Mouse (Mus musculus) neural tube, embryonic 10.5 days (tissue): ENCODE measurements around the gene Polr2b.

Experiments
- DNase-seq: peaks from one replicate; pipeline ENCODE4 v3.0.0-alpha.2; 2017; ENCODE audit warnings: low spot score; ENCODE audit errors: extremely low spot score

Polr2b gene

DNA sequence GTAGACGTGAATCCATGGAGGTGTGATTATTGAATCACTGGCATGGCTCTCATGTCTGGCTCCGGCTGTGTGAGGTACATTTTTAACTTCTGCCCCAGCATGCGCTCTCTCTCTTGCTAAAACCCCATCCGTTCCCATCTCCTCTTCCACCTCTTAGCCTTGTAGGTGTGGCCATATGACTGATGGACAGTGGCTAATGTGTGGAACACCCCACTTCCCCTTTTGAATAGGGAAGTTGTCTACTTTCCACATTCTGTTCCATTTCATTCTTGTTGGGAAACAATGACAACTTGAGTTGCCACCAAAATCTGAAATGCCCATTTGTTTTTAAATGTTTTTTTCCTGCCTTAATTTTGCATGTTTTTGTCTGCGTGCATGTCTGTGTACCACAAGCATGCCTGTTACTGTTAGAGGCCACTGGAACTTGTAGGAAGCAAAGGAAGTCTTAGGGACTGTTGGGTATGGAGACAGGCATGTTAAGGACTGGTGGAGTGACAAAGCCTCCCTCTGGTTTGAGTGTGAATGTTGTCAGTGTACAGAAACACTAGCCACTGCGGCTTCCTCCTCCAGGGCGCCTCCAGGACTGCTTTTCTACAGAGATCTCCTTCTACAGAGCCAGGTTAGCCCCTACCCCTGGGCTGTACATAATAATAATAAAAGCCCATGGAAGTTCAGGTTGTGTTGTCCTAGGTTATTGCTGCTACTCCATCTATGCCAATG lies 17.0 kb upstream of the Polr2b start:
- no peak for DNase-seq

DNA sequence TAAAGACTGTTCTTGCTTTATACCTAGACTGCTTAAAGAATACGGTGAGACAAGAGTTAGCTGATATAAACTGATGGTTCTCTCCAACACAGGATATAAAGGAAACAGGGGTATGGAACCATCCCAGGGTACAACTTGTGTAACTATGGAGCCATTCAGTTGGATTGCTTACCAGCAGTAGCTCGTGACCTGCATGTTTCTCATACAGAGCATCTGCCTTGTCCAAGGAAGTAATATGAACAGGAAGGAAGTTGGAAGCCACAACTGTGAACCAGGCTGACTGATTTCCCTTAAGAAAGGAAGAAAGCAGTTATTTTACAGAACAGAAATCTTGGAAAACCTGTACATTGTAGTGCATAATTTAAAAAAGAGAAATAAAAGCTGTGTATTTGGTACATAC lies 10.5 kb upstream of the Polr2b start:
- DNase-seq: no peak

DNA sequence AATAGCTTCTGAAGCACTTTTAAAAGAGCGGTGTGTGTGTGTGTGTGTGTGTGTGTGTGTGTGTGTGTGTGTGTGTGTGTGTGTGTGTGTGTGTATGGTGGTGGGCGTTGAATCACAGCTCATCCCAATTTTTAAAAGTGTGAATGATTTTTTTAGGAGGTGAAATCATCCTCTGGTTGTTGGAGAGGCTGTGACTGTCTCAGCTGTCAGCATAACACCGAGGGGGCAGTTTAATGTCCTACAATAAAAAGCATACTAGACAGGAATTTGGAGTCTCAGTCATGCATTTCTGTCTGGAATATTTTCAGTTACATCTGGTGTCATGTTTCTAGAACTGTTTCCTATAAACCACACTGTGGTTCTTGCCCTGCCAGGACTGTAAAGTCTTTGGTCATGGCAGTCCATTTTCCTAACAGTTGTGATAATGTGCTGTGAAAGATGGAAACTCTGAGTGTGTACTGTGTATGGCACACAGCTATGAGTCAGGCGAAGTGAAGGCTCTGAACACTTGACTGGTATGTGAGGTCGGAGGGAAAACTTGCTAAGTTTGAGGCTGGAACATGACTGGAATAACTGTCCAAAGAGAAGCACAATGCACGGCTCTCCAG lies 8.5 kb upstream of the Polr2b start:
- no peak for DNase-seq

DNA sequence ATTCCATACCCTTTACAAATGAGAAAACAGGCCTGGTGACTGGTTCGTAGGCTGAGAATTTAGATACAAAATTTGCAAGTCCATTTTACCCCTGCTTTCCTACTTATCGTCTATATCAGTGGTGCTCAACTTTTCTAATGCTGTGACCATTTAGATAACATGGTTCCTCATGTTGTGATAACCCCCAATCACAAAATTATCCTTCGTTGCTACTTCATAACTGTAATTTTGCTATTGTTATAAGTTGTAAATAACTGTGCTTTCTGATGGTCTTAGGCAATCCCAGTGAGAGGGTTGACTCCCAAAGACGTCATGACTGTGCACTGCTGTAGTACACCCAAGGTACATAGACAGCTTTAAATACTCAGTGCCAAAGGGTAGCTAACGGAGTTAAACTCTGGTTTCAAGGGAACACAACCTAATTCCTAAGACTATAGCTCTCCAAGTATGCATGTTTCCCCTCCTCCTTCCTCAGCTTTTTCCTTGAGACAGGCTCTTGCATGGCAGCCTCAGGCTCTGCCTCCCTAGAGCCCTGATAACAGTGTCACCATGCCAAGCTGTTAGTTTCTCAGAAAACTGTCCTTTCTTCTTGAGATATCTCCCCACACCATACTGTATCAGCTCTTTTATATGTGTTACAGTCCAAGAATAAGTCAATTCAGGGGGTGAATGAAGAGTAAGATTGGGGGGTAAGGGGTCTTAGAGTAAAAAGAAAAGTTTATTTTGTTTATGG lies 2.0 kb upstream of the Polr2b start:
- DNase-seq: no peak

DNA sequence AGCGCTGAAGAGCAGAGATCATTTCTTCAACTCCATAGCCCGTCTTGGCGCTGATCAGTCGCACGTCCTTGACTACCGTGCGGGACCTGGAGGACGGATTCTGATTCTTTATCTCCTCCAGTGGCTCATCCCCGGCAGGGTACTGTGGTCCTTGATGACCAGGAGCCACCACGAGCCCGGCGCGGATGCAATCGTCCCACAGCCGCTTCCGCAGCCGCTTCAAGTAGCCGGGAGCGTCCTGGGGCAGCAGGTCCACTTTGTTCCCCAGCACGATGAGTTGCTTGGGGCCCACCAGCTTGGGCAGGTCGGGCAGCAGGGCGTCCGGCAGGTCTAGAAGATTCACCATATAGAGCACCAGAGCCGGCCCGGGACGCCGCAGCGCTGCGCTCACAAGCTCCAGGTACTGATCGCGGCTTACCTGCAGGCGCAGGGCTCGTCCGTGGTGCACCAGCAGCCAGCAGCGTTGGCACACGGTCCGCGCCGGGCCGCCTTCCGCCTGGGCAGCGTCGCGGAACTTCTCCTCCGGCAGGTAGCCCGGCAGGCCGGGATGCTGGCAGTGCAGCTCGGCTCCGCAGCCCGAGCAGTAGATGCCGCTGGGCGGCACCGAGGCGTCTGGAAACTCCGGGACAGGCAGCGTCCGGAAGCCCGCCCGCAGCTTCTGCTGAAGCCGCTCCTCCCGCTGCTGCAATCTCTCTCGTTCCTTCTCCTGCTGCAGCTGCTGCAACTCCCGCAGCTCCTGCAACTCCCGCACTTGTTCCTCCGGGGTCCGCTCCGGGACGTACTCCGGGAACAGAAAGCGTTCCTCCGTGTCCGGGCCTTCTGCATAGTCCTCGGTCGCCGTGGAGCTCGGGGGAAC lies 668 bp upstream of the Polr2b start:
- DNase-seq: no peak

DNA sequence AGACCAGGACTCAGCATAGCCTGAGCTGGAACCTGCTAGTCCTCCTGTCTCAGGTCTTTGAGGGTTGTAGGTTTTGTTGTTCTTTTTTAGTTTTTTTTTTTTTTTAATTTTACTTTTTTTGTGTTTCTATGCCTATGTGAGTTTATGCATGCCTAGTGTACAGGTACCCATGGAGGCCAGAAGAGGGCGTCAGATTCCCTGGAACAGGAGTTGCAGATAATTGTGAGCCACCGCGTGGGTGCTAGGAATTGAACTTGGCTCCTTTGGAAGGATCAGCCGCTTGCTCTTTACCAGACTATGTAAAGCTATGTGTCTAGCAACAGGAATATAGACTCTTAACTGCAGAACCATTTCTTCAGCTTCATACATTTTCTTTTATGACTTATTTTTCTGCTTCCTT lies 4.3 kb downstream of the Polr2b start:
- no peak for DNase-seq

DNA sequence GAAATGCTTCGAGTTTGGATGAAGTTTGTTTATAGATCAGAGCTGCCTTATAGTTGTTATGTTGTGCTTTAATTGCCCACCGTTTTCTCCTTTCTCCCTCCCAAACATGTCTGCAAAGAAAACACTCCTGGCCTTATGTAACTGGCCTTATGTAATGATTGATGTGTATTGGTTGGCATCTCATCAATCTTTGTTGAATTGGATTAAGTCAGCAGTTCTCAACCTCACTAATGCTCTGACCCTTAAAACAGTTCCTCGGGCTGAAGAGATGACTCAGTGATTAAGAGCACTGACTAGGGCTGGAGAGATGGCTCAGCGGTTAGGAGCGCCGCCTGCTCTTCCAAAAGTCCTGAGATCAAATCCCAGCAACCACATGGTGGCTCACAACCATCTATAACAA lies 5.0 kb downstream of the Polr2b start:
- DNase-seq: no peak

DNA sequence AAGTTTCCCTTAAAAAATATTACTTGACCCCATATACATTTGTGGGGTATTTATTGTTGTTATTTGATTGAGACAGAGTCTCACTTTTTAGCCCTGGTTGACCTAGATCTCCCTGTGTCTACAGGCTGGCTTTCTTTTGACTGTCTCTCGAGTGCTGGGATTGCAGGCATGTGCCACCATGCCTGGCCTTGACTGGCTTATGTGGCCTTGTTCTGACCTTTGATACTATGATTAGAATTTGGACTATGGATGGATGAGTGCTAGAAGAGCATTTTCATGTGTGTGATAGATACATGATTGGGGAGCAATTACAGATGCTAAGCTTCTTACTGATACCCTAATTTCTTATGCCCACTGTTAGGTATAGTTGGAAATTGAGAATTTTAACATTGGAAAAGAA lies 15.0 kb downstream of the Polr2b start:
- no peak for DNase-seq

DNA sequence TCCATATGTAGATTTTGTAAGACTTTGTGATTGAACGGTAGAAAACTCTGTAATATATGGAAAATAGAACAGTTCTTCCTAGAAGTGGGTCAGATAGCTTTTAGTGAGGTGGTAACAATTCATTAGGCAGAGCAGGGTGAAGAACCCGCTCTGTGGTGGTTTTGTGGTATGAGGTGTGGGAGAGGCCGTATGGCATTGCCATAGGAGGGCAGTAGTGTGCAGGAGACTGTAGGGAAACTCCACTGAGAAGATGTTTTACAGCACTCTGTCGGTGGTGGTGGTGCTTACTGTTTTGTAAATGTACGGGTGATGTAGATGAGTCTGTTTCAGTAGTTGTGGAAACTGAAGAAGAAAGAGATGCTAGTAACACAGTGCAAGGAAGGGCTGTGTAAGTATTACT lies 20.2 kb downstream of the Polr2b start:
- DNase-seq: no peak

DNA sequence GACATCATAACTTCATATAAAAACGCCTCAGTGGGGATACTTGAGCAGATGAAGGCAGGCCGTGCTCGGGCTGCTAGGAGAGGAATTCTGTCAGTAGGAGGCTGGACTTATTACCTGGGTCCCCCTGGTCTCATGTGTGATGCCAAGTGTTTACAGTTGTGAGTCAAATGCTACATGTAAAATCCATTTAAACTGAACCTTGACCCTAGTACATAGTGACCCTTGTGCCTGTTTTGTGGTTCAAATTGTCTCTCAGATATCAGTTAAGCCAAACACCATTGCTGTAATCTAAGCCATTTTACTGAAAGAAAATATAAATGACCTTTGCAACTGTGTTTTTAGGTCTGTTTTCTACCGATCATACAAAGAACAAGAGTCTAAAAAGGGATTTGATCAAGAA lies 30.1 kb downstream of the Polr2b start:
- DNase-seq: no peak

DNA sequence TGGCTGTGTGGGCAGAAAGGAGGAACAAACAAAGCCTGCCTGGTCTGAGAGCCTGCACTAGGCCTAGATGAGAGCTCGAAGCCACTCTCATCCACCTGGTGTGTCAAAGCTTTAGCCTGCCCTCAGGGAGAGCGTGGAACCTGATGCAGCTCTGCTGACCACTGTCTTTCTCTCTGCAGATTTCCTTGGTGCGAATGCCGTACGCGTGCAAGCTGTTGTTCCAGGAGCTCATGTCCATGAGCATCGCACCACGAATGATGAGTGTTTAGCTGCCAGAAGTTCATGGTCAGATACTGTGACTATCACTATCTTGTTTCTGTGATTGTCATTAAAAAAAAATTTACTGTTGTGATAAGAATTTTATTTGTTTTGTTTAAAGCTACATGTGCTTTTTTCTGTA lies 39.0 kb downstream of the Polr2b start:
- DNase-seq: no peak

DNA sequence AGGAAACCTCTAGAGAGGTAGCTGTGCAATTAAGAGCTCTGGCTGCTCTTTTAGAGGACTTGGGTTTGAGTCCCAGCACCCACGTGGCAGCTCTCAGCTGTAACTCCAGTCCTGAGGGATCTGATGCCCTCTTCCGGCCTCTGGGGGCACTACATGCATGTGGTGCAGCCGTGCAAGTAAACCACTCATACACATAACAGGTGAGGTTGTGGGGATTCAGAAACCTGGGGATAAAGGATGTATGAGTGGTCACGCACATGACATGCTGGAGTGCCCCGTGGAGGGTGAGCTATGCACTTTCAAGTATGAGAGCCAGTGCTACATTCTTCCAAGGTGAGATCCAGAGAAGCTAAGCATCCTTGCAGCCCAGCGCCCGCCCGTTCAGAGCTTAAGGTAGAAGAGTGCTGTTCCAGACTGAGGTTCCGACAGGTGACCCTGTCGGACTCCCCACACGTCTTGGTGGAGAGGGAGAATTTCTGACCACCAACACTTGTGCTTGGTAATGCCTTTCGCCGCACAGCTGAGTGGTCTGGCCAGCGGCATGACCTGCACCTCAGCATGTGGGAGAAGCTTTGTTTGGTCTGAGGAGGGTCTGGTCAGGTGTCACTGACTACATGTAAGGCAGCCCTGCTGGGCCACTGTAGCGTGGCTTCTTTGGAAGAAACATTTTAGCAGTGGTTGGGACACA lies 40.2 kb downstream of the Polr2b start:
- DNase-seq: no peak

DNA sequence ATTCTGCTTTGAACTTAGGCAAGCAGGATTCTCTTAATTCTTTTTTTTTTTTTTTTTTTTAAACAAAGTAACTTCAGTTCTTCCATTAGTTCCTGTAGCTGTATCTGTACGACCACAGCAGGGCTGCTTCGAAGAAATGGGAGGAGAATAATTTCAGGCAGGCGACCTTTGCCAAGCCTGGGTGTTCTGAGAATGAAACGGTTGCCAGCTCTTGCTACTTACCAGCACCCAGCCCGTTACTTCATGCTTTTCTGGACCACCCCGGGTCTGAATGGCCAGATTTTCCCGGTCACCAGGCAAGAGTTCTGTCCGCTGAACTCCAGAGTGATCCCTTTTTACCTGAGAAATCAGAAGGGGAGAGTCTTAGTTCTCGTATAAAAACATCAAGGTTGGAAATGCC lies 41.7 kb downstream of the Polr2b start:
- DNase-seq: no peak

DNA sequence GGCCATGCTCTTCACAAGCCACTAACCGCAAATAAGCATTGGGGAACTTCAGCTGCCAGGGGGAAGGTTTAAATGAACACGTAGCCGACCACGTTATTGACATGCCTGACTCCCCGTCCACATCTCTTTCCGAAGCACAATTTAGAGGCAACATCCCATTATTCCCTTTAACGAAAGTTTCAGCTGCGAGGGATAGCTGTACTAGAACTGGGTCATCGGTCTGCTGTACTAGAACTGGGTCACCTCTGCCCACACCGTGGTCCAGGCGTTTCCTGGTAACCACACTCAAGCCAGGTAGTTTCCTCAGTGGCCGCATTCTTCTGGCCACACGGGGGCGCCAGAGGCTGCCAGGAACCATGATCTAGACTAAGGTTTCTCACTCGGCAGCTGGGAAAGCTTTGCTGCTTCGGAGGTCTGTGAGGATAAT lies 44.4 kb downstream of the Polr2b start:
- DNase-seq: peak; percentile 92

DNA sequence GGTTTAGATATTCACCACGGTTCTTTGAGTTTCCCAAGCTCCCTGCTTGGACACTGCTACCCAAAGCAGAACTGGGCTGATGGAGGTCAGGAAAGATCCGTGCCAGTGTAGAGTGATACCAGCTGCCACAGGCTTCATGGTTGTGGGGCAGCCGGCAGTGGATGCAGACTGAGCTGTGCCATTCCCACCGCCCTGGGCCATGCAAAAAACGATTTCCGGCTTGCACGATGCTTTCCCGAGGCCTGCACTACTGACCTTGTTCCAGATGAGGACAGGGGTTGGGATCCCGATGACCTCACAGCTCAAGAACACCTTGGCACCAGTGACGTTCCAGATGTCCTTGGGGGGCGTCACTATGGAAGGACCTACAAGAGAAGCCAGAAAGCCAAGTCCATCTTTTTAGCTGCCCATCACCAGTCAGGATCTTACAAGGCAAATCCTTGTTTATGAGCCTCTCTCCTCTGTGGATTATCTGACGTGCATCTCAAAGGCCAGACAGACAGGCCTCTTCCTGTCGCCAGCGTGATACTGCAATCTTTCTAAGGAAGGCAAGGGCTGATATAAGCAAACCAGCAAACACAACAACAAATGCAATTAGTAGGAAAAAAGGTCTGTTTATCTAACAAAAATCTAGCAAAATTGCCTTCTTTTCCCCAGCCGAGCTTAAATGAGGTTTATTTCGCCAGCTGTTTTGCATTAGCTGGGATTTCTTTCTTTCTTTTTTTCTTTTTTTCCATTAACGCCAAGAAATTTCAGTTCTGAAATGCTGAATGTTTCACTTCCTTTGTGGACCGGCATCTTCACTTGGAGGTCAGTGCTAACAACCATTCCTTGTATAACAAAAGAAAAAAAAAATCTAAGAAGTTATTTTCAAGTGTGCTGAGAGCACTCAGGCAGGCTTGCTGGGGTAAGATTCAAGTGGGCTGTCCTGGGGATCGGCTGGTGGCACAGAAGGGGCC lies 45.6 kb downstream of the Polr2b start:
- DNase-seq: no peak

DNA sequence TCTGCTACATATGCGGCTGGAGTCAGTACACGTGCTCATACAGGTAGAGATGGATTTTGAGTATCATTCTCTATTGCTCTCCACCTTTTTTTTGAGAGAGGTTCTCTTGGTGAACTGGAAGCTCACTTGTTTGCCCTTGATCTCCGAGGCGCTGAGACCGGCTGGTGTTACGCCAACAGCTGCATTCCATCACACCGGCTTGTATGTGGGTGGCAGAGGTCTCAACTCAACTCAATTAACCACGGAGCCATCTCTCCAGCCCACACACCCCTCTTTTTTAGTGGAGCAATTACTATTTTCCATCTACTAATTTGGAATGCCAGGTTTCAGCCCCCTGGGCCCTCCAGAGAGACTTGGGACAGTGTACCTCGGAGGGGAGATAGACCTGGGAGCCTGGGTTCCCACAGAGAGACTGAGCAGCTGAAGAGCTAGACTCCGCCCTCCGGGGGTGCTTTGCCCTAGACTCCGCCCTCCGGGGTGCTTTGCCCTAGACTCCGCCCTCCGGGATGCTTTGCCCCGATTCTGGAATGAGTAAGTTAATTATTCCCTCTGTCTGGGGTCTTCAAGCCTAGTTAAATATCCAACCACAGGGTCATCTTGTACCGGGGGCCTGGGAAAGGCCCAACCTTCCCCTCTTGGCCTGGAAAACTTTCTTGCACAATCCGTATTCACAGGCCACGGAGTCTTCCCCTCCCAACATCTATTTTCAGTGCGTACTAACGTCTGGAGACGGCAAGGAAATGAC lies 47.6 kb downstream of the Polr2b start:
- peak; percentile 63 for DNase-seq

DNA sequence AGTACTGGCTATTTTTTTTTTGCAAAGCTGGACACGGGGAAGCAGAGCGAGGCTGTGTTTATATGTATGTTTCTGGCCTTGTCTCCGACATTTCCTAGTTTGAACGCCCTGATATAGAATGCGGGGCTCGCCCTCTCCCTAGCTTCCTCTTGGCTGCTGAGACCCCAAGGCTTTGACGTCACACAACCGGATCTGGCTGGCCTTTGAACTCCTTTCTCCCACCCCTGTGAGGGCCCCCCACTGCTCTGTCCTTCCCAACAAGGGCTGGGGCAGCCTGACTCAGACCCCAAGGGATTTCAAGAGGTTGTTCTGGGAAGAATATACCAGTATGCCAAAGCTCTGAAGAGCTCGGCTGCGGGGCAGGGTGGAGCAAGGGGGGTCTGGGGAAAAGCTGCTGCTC lies 48.4 kb downstream of the Polr2b start:
- peak; percentile 66 for DNase-seq

DNA sequence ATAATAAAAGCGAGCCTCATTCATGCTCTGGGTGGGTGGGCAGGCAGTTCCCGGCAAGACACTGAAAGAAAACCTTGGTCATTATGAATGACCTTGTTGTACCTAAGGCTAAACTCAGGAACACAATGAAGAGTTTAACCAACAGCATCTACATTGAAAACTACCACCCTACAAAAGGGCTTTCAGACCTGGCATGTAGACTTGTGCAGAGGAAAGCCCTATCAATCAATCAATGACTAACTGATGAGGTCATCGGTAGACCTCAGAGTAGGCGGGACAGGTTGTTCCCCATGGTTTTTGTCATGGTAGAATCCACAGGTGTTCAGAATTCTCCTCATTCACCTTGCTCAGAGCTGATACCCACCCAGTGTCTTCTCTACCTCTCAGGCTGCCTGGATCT lies 50.0 kb downstream of the Polr2b start:
- DNase-seq: no peak

DNA sequence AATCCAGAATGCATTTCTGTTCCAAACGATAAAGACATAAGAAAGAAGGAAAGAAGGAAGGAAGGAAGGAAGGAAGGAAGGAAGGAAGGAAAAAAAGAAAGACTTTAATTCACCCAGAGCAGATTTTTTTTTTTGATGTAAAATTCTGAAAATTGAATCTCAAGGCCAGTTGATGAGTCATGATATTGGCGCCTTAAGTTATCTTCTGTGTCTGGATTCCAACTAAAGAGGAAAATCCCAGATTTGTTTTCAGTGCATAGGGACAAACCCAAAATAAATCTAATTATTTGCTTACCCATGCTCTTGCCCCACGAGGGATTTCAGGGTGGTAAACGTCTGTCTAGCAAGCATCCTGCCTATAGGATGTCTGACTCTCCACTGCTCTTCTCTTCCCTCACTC lies 51.1 kb downstream of the Polr2b start:
- no peak for DNase-seq
